Mouse (Mus musculus): ENCODE measurements around the gene Dnmt1. TPM values are rescaled to one million over a fixed set of nuclear protein-coding genes. Genes with fewer than 3 reads are reported as not detected.

The Dnmt1 gene
- total and polyA plus RNA-seq, 2 experiments from 2014 or later, result 42.1 to 94.6 TPM

DNA sequence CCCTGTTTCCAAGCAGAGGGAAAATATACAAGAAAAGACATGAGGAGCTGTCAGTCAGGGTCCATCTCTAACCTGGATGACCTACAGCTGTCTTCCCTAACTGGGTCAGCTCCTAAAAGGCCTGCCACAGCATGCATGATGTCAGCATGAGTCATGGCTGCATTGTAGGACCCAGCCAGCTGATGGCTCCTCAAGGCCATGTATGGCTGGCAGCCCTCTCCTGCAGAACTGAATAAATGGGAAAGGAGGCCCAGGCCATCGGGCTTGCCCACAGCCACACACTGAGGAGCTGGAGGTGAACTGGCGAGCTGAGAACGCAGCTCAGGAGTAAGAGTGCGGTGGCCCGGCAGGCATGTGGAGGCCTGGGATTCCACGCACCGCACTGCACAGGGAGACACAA is 16.3 kb downstream of the Dnmt1 start:
- no peak for TF ChIP-seq CTCF (IDR thresholded peaks at IDR 0.05)
- 93% methylated on average over 7 of the region's 7 CpGs for WGBS
- Histone ChIP-seq H3K9me3 (ENCODE audit: low read length) (no peaks in the 10 kb centered on the region), H3K4me2 (ENCODE audit: low read depth, low read length, poor library complexity, severe bottlenecking) (no peak overlapping the region), H3K27ac (ENCODE audit: low read depth, low read length) (no peak overlapping the region), H3K4me1 (ENCODE audit: insufficient read depth, low read length) (no peaks in the 10 kb centered on the region), H3K9ac (replicated peaks; ENCODE audit: low read length, poor library complexity, severe bottlenecking) (no peak overlapping the region), H3K36me3 (ENCODE audit: insufficient read depth, low read length) (peaks cover 33% of the 10 kb centered on the region), H3K4me3 (ENCODE audit: low read depth, low read length) (no peak overlapping the region), H3K27me3 (ENCODE audit: insufficient read depth, low read length) (no peaks in the 10 kb centered on the region)
- ATAC-seq (ENCODE audit: low FRiP score) (no peak), DNase-seq (ENCODE audit: low spot score) (no peak)

DNA sequence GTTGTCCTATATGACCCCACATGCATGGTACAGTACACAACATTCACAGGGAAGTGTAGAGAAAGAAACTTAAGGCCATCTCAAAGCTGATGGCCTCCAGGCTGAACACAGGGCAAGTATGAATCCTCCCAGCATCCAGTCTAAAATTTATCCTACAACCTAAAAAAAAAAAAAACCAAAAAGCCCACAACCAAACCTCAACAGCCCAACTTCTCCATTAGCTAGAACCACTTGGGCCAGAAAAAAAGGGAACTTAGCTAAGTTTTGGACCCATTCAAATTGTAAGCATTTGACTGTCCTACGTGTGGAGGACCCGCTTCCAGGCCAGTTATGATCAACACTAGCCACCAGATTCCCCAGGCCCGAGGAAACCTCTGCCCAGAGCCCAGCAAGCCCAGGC is 36.4 kb downstream of the Dnmt1 start:
- Histone ChIP-seq H3K36me3 (ENCODE audit: insufficient read depth, low read length) (peaks cover 94% of the 10 kb centered on the region), H3K9me3 (ENCODE audit: low read length) (no peaks in the 10 kb centered on the region), H3K27ac (ENCODE audit: low read depth, low read length) (no peak overlapping the region), H3K27me3 (ENCODE audit: insufficient read depth, low read length) (no peaks in the 10 kb centered on the region), H3K9ac (replicated peaks; ENCODE audit: low read length, poor library complexity, severe bottlenecking) (no peak overlapping the region), H3K4me1 (ENCODE audit: insufficient read depth, low read length) (no peaks in the 10 kb centered on the region), H3K4me2 (ENCODE audit: low read depth, low read length, poor library complexity, severe bottlenecking) (no peak overlapping the region), H3K4me3 (ENCODE audit: low read depth, low read length) (no peak overlapping the region)
- ATAC-seq (ENCODE audit: low FRiP score) (no peak), DNase-seq (ENCODE audit: low spot score) (no peak)
- TF ChIP-seq CTCF (IDR thresholded peaks at IDR 0.05), result no peak
- WGBS, result 89% methylated on average over 3 of the region's 3 CpGs

DNA sequence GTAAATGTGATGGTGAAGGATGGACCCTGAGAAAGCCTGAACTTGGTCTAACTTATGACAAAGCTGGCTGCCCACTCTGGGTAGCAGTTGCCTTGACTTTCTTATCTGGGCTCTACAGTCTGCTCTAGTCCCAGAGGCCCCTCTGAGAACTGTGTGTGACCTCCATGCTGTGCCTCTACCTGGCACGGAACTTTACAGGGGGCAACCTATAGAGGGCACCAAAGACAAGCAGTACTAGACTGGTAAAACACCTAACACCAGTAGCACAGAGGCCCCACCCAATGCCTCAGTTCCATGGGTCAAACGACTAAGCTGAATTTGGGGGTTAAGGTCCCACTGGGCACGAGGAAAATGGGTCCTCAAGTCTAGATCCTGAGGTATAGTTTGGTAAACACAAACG is 43.5 kb downstream of the Dnmt1 start:
- no peak for DNase-seq (ENCODE audit: low spot score)
- no peaks in the 10 kb centered on the region for H3K27me3 ChIP-seq (ENCODE audit: insufficient read depth, low read length)
- no peak for ATAC-seq (ENCODE audit: low FRiP score)
- H3K9me3 ChIP-seq (ENCODE audit: low read length), result no peaks in the 10 kb centered on the region
- WGBS, result 94% methylated on average over 4 of the region's 4 CpGs
- no peak overlapping the region for H3K27ac ChIP-seq (ENCODE audit: low read depth, low read length)
- TF ChIP-seq CTCF (IDR thresholded peaks at IDR 0.05), result peak; percentile 39; the same call in 1 of the 2 replicates
- H3K4me3 ChIP-seq (ENCODE audit: low read depth, low read length), result no peak overlapping the region
- H3K9ac ChIP-seq (replicated peaks; ENCODE audit: low read length, poor library complexity, severe bottlenecking), result no peak overlapping the region
- no peaks in the 10 kb centered on the region for H3K4me1 ChIP-seq (ENCODE audit: insufficient read depth, low read length)
- H3K4me2 ChIP-seq (ENCODE audit: low read depth, low read length, poor library complexity, severe bottlenecking), result no peak overlapping the region
- H3K36me3 ChIP-seq (ENCODE audit: insufficient read depth, low read length), result peaks cover 97% of the 10 kb centered on the region

DNA sequence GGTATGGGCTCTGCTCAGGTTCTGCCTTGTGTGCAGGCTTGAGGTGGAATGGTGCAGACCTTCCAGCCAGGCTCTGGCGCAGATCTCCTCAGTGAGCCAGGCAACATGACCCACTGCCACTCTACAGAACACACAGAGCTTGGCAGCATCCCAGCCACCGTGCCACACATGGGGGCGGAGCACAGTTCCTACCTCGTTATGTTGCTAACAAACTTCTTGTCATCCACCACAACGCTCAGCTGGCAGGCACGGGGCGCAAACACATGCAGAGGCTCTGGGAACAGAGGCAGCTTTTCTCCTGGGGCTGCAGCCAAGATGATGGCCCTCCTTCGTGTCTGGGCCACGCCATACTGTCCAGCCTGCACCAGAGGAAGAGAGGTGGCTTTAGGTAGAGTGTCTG is 49.7 kb downstream of the Dnmt1 start:
- Histone ChIP-seq H3K27ac (ENCODE audit: low read depth, low read length) (no peak overlapping the region), H3K9me3 (ENCODE audit: low read length) (no peaks in the 10 kb centered on the region), H3K4me1 (ENCODE audit: insufficient read depth, low read length) (no peaks in the 10 kb centered on the region), H3K4me2 (ENCODE audit: low read depth, low read length, poor library complexity, severe bottlenecking) (no peak overlapping the region), H3K4me3 (ENCODE audit: low read depth, low read length) (no peak overlapping the region), H3K36me3 (ENCODE audit: insufficient read depth, low read length) (peaks cover 97% of the 10 kb centered on the region), H3K27me3 (ENCODE audit: insufficient read depth, low read length) (no peaks in the 10 kb centered on the region), H3K9ac (replicated peaks; ENCODE audit: low read length, poor library complexity, severe bottlenecking) (no peak overlapping the region)
- 95% methylated on average over 9 of the region's 9 CpGs for WGBS
- ATAC-seq (ENCODE audit: low FRiP score) (no peak), DNase-seq (ENCODE audit: low spot score) (no peak)
- no peak for TF ChIP-seq CTCF (IDR thresholded peaks at IDR 0.05)

DNA sequence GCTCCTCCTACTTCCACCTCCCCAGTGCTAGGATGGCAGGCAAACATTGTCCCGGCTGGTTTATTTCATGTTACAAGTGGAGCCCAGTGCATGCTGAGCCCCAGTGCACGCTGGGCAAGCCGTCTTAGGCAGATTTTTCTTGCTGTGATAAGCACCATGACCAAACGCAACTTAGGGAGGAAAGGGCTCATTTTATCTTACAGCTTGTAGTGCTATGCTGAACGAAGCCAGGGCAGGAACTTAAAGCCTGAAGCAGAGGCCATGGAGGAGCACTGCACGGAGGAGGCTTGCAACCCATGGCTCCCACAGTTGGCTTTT is 57.6 kb downstream of the Dnmt1 start:
- no peaks in the 10 kb centered on the region for H3K9me3 ChIP-seq (ENCODE audit: low read length)
- WGBS, result 25% methylated on average over 6 of the region's 6 CpGs

DNA sequence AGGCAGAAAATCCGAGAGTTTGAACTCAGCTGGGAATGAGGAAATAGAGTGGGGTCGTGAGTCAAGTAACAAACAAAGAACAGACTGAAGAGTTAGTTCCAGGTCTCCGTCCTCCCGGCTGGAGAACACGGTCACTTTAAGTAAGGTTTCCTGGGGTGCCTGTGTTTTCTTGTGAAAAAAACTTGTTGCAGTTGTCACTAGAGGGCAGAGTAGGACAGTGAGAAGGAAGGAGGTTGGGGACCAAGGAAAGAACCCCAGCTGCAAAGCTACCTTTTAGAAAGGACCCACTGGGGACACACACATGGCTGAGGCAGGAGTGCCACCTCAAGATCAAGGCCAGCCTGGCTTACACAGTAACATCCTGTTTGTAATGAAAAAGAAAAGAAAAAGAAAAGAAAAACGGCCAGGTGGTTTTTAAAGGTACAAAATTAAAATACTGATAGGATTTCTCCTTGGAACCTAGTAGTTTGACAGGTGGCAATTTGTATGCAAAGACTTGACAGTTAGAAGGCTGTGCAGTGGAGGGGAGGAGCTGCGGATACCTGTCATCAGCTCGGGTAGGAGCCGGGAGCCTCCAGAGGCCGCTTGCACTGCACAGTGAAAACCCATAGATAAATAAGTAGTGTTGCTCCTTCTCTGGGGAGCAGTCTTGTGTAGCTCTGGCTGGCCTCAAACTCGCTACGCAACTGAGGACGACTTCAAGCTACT is 58.1 kb downstream of the Dnmt1 start:
- H3K27ac ChIP-seq (ENCODE audit: low read depth, low read length), result no peak overlapping the region
- 13% methylated on average over 13 of the region's 13 CpGs for WGBS
- H3K36me3 ChIP-seq (ENCODE audit: insufficient read depth, low read length), result peaks cover 17% of the 10 kb centered on the region
- H3K27me3 ChIP-seq (ENCODE audit: insufficient read depth, low read length), result no peaks in the 10 kb centered on the region
- H3K9me3 ChIP-seq (ENCODE audit: low read length), result no peaks in the 10 kb centered on the region
- no peak for ATAC-seq (ENCODE audit: low FRiP score)
- no peak overlapping the region for H3K4me2 ChIP-seq (ENCODE audit: low read depth, low read length, poor library complexity, severe bottlenecking)
- H3K9ac ChIP-seq (replicated peaks; ENCODE audit: low read length, poor library complexity, severe bottlenecking), result 0 out of 2 replicates have a peak overlapping the region, but pooled peaks have one; percentile 13
- DNase-seq (ENCODE audit: low spot score), result peak; percentile 51
- no peak overlapping the region for H3K4me3 ChIP-seq (ENCODE audit: low read depth, low read length)
- peak; percentile 75 for TF ChIP-seq CTCF (IDR thresholded peaks at IDR 0.05)
- H3K4me1 ChIP-seq (ENCODE audit: insufficient read depth, low read length), result peaks cover 4% of the 10 kb centered on the region

More for the DNA sequence above, 57.6 kb downstream of the Dnmt1 start:
- no peak overlapping the region for H3K27ac ChIP-seq (ENCODE audit: low read depth, low read length)
- H3K4me3 ChIP-seq (ENCODE audit: low read depth, low read length), result no peak overlapping the region
- H3K4me1 ChIP-seq (ENCODE audit: insufficient read depth, low read length), result peaks cover 3% of the 10 kb centered on the region
- peaks cover 21% of the 10 kb centered on the region for H3K36me3 ChIP-seq (ENCODE audit: insufficient read depth, low read length)
- DNase-seq (ENCODE audit: low spot score), result no peak
- ATAC-seq (ENCODE audit: low FRiP score), result no peak
- H3K4me2 ChIP-seq (ENCODE audit: low read depth, low read length, poor library complexity, severe bottlenecking), result no peak overlapping the region
- 0 out of 2 replicates have a peak overlapping the region, but pooled peaks have one; percentile 13 for H3K9ac ChIP-seq (replicated peaks; ENCODE audit: low read length, poor library complexity, severe bottlenecking)
- no peak for TF ChIP-seq CTCF (IDR thresholded peaks at IDR 0.05)
- no peaks in the 10 kb centered on the region for H3K27me3 ChIP-seq (ENCODE audit: insufficient read depth, low read length)

All from midbrain, postnatal 0 days (tissue).